Mouse (Mus musculus) left cerebral cortex, postnatal 10 days (tissue): ENCODE measurements at regions not wholly inside any gene's neighbourhood (a gene's known extent, or its start where the extent isn't known, plus 50 kb on each side); places are given as distances from the start of the nearest gene placed in this dataset.

Source experiments
- DNase-seq, 2 experiments: peaks; one replicate each; pipeline ENCODE4 v3.0.0; 2021 to 2022; ENCODE audit warnings: low spot score in 2 of 2, mixed read lengths in 1 of 2; ENCODE audit errors: extremely low spot score in 1 of 2
- intact Hi-C: fragments of 180-260 bp; cut with DNase I; formaldehyde crosslinking; loops from one replicate; pipeline ENCODE4 v1.15.1; 2025

DNA sequence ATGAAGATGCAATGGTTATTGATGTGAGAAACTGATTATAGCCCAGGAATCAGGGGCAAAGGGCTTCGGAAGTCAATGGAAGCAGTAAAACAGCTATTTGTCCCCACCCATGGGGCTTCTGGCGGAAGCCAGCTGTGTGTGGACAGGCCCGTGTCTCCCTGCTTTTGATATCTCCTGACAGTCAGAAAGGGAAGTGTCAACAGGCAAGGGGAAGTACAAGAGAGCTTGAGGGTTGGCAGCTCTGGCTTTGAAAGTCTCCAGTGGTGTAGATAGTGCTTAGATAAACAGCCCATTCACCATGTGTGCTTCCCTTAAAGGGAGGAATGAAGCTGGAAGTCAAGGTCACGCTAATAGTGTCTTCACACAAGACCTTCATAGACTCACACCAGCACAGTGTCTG is 182.7 kb upstream of the Eci2 start:
- intact Hi-C loops = no loop called here
- no peak for DNase-seq

GRCm38 (mm10) chr13:35211834-35212233 is 184.9 kb upstream of the Eci2 start:
- DNase-seq = no peak
- intact Hi-C loops = no loop called here

DNA sequence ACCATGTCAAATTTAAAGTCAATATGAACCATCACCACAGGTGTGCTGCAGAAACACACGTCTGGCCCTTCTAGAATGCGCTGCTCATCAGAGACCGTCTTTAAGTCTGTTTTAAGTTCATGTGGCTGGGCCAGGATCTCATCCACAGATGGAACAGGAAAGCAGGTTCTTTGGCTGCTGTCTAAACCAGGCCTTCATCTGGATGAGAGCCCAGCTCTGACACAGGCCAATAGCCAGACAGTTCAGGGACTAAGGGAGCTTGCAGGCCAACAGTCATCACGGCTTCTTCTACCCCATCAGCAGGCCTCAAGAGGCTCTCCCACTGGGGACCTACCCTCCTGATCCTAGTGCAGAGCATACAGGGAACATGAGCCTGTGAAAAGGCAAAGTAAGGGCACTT is 185.4 kb upstream of the Eci2 start:
- no peak for DNase-seq
- intact Hi-C loops = no loop called here

DNA sequence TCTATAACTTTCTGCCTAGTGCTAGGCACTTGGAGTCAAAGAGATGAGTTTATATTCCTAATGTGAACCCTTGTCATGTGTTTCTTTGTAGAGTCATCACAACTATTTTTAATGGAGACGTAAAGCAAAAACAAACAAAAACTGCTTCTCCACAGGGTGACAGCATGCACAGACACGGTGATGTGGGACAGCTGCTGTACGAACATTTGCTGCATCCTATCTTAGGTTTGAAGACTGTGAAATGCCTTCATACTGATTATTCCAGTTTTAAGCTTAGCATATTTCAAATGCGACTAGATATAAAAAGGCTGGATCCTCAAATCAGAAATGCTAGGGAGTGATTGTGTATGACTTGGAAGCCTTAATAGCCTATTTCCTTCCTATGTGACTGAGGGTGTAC is 187.3 kb upstream of the Eci2 start:
- DNase-seq = peak in 1 of 2 experiments; percentile 5
- intact Hi-C loops = no loop called here

GRCm38 (mm10) chr13:35226142-35226829 is 199.4 kb upstream of the Eci2 start:
- intact Hi-C loops = no loop called here
- no peak for DNase-seq

- DNase-seq = no peak
- intact Hi-C loops = no loop called here
These were observed 200.0 kb upstream of the Eci2 start for GRCm38 (mm10) chr13:35226944-35227343.

- DNase-seq = no peak
- intact Hi-C loops = no loop called here
These were observed 202.7 kb upstream of the Eci2 start for GRCm38 (mm10) chr13:35229601-35230000.

DNA sequence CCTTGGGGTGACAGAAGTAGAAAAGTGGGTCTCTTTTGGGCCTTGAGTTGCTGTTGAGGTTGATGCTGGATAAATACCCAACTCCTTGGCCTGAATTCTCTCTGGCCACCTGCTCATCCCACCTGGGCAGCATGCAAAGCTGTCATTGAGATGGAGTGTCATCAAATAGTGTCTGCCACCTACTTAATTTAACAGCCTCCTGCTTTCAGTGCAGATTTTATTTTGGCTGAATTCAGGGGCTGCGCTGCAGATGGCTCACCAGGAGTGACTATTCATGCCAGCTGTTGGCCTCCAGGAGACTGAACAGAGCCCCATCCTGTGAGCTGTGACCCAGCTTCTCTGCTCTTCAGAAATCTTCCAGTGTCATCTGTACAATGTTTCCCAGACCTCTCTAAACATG is 206.7 kb upstream of the Eci2 start:
- intact Hi-C loops = no loop called here
- no peak for DNase-seq

DNA sequence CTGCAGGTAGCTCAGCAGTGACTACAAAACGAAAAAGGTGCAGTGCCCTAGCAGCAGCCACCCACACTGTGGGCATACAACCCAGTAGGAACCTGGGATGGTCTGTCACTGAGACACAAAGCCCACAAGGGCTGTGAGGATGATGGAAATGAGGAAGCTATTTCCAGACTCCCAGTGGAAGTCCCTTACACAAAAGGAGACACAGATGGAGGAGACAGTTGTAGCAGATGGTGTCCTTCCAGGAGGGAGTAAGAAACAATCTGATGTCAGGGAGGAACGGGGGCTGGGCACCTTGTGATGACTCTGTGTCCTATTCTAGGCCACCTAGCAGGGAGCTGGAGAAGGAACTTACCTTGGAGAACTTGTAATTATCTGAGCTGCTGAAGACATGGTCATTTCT is 214.5 kb upstream of the Eci2 start:
- peak; percentile 23 to 30 for DNase-seq
- intact Hi-C loops = no loop called here

DNA sequence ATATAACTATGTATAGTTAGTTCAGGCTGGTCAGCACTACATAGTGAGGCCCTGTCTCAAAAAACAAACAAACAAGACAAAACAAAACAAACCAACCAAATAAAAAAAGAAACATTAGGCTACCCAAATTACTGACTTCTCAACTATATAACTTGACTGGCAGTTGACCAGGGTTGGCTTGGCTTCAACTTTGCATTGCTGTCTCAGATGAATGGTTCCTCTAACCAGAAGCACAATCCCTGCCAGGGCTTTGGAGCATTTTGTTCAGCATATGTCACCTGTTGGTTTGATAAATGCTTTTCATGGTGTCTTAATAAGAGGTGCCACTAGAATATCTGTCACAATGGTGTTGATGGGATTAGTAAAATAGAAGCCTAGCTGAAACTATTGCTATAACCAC is 217.1 kb upstream of the Eci2 start:
- DNase-seq = no peak
- intact Hi-C loops = no loop called here

GRCm38 (mm10) chr13:35257386-35257785 is 230.5 kb upstream of the Eci2 start:
- intact Hi-C loops = no loop called here
- DNase-seq = no peak

GRCm38 (mm10) chr13:35258720-35259119 is 231.8 kb upstream of the Eci2 start:
- DNase-seq = no peak
- intact Hi-C loops = no loop called here

DNA sequence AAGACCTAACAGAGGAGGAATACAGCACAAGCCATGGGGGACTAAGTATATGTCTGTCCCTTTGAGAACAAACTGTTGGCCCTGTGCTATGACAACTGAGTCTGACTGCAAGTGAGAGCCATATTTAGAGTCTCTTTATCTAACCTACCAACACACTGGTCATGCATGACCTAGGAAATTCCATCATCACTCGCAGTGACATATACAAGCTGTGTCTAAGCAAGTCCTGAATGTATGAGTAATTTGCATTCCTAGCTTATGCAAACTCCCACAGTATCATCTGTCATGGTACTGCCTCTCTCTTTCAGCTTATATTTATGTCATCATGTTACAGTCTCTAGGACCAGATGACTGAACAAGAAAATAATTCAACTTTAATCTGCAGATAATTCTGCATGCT is 257.1 kb upstream of the Eci2 start:
- intact Hi-C loops = no loop called here
- DNase-seq = peak in 1 of 2 experiments; percentile 2

- DNase-seq = no peak
- intact Hi-C loops = no loop called here
These were observed 275.2 kb upstream of the Eci2 start for GRCm38 (mm10) chr13:35302088-35302487.

DNA sequence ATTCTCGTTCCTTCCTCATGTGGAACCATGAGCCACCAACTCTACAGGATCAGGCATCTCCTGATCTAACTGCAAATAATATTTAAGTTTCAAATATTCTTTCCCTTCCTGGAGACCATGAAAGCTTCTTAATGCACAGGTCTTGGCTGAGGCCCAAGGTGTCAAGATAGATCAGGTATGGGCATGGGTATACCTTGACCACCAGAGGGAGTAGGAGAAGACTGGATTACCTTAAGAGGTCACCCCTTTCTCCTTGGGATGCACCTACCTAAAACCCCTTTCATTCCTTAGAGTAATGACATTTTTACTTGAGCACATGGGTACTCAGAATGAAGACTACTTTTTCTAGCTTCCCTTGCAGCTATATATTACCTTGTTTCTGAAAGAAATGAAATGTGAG is 289.9 kb upstream of the Eci2 start:
- intact Hi-C loops = no loop called here
- no peak for DNase-seq

DNA sequence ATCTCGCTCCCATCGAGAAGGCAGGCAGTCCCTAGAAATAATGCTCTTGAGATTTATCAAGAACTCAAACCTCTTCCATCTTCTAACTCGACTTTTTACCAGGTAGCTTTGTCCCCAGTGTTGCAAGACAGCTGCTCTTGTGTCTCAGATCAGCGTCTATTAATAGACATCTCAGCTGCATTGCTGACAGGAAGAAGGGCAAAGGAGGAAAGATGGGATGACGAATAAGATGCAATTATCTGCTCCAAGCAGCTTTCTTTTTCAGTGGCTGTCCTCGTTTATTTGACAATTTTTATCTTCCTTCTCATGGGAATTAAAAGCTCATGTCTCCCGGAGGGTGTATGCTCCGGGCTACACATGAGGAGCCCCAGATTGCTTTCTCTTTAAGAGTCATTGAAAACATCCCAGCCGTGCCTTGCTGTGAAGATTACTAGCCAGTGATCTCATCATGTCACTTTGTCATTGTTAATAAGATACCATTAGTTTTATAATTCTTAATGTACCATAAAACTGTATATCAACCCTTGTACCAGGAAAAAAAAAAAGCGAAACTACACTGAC is 299.9 kb upstream of the Eci2 start:
- intact Hi-C loops = no loop called here
- DNase-seq = no peak

- no peak for DNase-seq
- intact Hi-C loops = no loop called here
These were observed 301.4 kb upstream of the Eci2 start for GRCm38 (mm10) chr13:35328320-35328719.

GRCm38 (mm10) chr13:35330926-35331325 is 304.0 kb upstream of the Eci2 start:
- intact Hi-C loops = no loop called here
- DNase-seq = no peak

- intact Hi-C loops = no loop called here
- peak in 1 of 2 experiments; percentile 16 for DNase-seq
These were observed 314.0 kb upstream of the Cdyl start for GRCm38 (mm10) chr13:35345507-35346129.

- DNase-seq = peak in 1 of 2 experiments; percentile 26
- intact Hi-C loops = no loop called here
These were observed 311.4 kb upstream of the Cdyl start for GRCm38 (mm10) chr13:35348283-35348682.

DNA sequence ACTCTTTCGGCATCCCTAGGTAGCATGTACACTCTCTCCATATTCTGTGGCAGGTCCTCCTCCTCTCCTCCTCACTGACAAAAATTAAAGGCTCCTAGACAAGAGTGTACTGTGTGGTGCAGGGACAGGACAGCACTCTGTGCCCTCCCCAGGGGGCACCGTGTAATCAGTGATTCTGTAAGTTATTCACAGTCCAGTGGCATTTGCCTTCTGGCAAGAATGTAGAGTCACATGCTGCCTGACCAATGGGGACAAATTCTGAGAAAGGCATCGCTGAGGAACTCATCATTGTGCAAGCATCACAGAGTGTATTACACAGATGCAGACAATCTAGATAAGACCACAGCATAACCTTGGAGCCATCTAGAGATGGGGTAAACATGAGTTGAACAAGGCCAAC is 300.3 kb upstream of the Cdyl start:
- intact Hi-C loops = no loop called here
- no peak for DNase-seq
